Mouse (Mus musculus): ENCODE results near the gene Ap1m2. TPM values are rescaled to one million over a fixed set of nuclear protein-coding genes. Genes with fewer than 3 reads are reported as not detected.

Ap1m2 gene
- polyA plus RNA-seq, 1 experiment, result not detected

DNA sequence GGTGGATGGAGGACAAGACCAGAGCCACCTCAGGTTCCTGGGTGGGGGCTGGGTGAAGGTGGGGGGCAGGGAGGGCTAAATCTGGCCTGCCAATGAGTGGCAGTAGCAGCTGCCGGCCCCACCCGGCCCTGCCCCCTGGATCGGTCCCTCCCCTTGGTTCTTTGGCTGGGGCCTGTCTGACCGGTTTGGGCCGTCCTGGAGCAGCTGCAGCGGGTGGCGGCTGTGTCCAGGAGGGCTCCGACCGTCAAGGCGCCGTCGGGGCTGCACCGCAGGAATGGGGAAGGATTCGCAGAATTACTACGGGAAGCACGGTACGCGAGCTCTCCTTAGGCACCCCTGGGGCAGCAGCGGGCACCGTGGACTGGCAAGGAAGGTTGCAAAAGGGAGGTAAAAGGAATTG is 25.5 kb upstream of the Ap1m2 start:
- Histone ChIP-seq H3K79me2 (ENCODE audit: control insufficient read depth, insufficient read depth) (peaks cover 85% of the 10 kb centered on the region), H3K27me3 (ENCODE audit: control insufficient read depth, insufficient read depth, insufficient read length) (no peaks in the 10 kb centered on the region), H3K36me3 (ENCODE audit: control insufficient read depth, insufficient read depth) (peaks cover 27% of the 10 kb centered on the region), H3K79me3 (ENCODE audit: low read depth) (peaks cover 48% of the 10 kb centered on the region), H3K4me3 (ENCODE audit: insufficient read depth, poor library complexity, severe bottlenecking) (peak overlapping the region; percentile 60), H3ac (ENCODE audit: control insufficient read depth, insufficient read length, low read depth) (peak overlapping the region; percentile 52)
- TF ChIP-seq MYOD1 (IDR thresholded peaks at IDR 0.05; ENCODE audit: control insufficient read depth, insufficient read length, low read depth), result peak; percentile 91
- TF ChIP-seq CEBPB (IDR thresholded peaks at IDR 0.05; ENCODE audit: low read depth), result no peak
- no peak for TF ChIP-seq FOSL1 (IDR thresholded peaks at IDR 0.05; ENCODE audit: insufficient read depth, low read length, poor library complexity, severe bottlenecking)

DNA sequence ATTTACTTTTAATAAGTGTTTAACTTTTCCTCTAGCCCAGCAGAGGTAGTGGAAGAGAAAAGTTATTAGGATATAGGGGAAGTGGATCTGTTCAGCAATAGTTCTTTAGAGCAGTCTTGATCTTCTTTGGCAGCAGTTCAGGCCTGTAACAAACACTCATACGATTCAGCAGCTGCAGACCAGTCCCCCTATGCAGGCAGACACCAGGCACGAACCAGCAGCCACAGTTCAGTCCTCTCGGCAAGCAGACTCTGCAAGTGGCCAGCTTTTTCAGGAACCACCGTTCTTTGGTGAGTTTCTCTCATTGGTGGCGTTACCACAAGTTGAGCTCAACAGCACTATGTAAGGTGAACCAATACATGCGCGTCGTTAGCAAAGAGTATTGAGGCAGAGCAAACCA is 24.4 kb upstream of the Ap1m2 start:
- TF ChIP-seq USF1 (IDR thresholded peaks at IDR 0.05; ENCODE audit: low read depth) (no peak), CEBPB (IDR thresholded peaks at IDR 0.05; ENCODE audit: low read depth) (no peak), MYOG (IDR thresholded peaks at IDR 0.05; ENCODE audit: control insufficient read depth, extremely low read depth, insufficient read length) (no peak), CTCF (IDR thresholded peaks at IDR 0.05; ENCODE audit: control insufficient read depth, insufficient read depth, insufficient read length) (no peak), MYOD1 (IDR thresholded peaks at IDR 0.05; ENCODE audit: control insufficient read depth, insufficient read length, low read depth) (no peak), FOSL1 (IDR thresholded peaks at IDR 0.05; ENCODE audit: insufficient read depth, low read length, poor library complexity, severe bottlenecking) (no peak), MAX (IDR thresholded peaks at IDR 0.05) (no peak)
- Histone ChIP-seq H3K27me3 (ENCODE audit: control insufficient read depth, insufficient read depth, insufficient read length) (no peaks in the 10 kb centered on the region), H3K4me3 (ENCODE audit: insufficient read depth, poor library complexity, severe bottlenecking) (no peak overlapping the region), H3K36me3 (ENCODE audit: control insufficient read depth, insufficient read depth) (peaks cover 16% of the 10 kb centered on the region), H3ac (ENCODE audit: control insufficient read depth, insufficient read length, low read depth) (no peak overlapping the region), H3K79me2 (ENCODE audit: control insufficient read depth, insufficient read depth) (peaks cover 76% of the 10 kb centered on the region), H3K79me3 (ENCODE audit: low read depth) (peaks cover 41% of the 10 kb centered on the region)

DNA sequence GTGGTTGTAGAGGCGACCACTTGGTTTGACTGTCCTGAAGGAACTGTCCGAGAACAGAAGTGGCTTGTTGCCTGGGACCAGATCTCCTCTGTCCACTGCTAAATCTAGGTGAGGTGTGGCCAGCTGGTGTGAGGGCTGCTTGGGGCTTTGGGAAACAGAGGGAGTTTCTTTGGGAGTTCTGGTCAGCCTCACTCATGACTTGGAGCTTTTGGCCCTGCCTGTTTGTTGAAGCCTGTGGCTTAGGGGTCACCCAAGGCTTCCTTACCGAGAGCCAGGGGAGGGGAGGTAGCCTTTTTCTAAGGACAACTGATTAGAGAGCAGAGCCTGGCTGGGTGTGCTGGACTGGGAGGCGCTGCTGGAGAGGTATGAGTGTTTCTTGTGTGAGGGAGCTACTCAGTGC is 23.3 kb upstream of the Ap1m2 start:
- Histone ChIP-seq H3K79me3 (ENCODE audit: low read depth) (peaks cover 36% of the 10 kb centered on the region), H3K4me3 (ENCODE audit: insufficient read depth, poor library complexity, severe bottlenecking) (no peak overlapping the region), H3K79me2 (ENCODE audit: control insufficient read depth, insufficient read depth) (peaks cover 76% of the 10 kb centered on the region), H3K27me3 (ENCODE audit: control insufficient read depth, insufficient read depth, insufficient read length) (no peaks in the 10 kb centered on the region), H3K36me3 (ENCODE audit: control insufficient read depth, insufficient read depth) (peaks cover 6% of the 10 kb centered on the region), H3ac (ENCODE audit: control insufficient read depth, insufficient read length, low read depth) (no peak overlapping the region)
- TF ChIP-seq FOSL1 (IDR thresholded peaks at IDR 0.05; ENCODE audit: insufficient read depth, low read length, poor library complexity, severe bottlenecking) (no peak), MYOD1 (IDR thresholded peaks at IDR 0.05; ENCODE audit: control insufficient read depth, insufficient read length, low read depth) (no peak), MAX (IDR thresholded peaks at IDR 0.05) (no peak), CTCF (IDR thresholded peaks at IDR 0.05; ENCODE audit: control insufficient read depth, insufficient read depth, insufficient read length) (no peak), CEBPB (IDR thresholded peaks at IDR 0.05; ENCODE audit: low read depth) (no peak), MYOG (IDR thresholded peaks at IDR 0.05; ENCODE audit: control insufficient read depth, extremely low read depth, insufficient read length) (no peak), USF1 (IDR thresholded peaks at IDR 0.05; ENCODE audit: low read depth) (no peak)

DNA sequence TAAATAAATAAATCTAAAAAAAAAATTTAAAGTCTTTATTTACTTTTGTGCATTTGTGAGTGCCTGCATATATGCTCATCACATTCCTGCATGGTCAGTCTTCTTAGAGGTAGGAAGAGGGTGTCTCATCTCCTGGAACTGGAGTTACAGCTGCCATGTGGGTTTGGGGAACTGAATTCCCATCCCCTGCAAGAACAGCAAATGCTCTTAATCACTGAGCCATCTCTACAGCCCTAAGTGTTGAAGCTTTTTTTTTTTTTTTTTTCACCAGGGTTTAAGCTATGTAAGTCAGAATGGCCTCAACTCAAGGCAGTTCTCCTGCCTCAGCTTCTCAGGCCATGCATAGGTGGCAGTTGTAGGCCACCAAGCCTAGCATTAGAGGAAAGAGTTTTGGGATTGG is 22.6 kb upstream of the Ap1m2 start:
- Histone ChIP-seq H3ac (ENCODE audit: control insufficient read depth, insufficient read length, low read depth) (no peak overlapping the region), H3K36me3 (ENCODE audit: control insufficient read depth, insufficient read depth) (peaks cover 1% of the 10 kb centered on the region), H3K79me2 (ENCODE audit: control insufficient read depth, insufficient read depth) (peaks cover 76% of the 10 kb centered on the region), H3K27me3 (ENCODE audit: control insufficient read depth, insufficient read depth, insufficient read length) (no peaks in the 10 kb centered on the region), H3K4me3 (ENCODE audit: insufficient read depth, poor library complexity, severe bottlenecking) (no peak overlapping the region), H3K79me3 (ENCODE audit: low read depth) (peaks cover 38% of the 10 kb centered on the region)
- no peak for TF ChIP-seq MAX (IDR thresholded peaks at IDR 0.05)
- TF ChIP-seq CEBPB (IDR thresholded peaks at IDR 0.05; ENCODE audit: low read depth), result no peak
- TF ChIP-seq FOSL1 (IDR thresholded peaks at IDR 0.05; ENCODE audit: insufficient read depth, low read length, poor library complexity, severe bottlenecking), result no peak
- no peak for TF ChIP-seq CTCF (IDR thresholded peaks at IDR 0.05; ENCODE audit: control insufficient read depth, insufficient read depth, insufficient read length)
- TF ChIP-seq MYOD1 (IDR thresholded peaks at IDR 0.05; ENCODE audit: control insufficient read depth, insufficient read length, low read depth), result no peak
- no peak for TF ChIP-seq MYOG (IDR thresholded peaks at IDR 0.05; ENCODE audit: control insufficient read depth, extremely low read depth, insufficient read length)
- no peak for TF ChIP-seq USF1 (IDR thresholded peaks at IDR 0.05; ENCODE audit: low read depth)

DNA sequence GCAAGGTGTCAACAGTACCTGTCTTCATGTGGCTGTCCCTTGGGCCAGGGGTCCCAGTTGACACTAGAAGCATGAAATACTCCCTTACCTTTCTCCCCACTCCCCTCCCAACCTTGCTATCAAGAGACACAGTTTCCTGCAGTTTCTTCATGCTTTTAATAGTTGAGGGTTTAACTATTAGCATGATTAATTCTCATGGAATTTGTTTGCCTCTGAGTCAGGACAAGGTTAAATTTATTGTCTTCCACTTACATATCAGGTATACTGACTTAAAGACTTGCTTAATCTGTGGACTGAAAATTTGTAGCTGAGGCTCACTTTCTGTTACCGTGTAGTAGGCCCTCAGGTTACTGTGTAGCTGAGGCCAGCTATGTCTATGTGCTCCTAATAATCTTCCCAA is 21.4 kb upstream of the Ap1m2 start:
- Histone ChIP-seq H3K36me3 (ENCODE audit: control insufficient read depth, insufficient read depth) (no peaks in the 10 kb centered on the region), H3K27me3 (ENCODE audit: control insufficient read depth, insufficient read depth, insufficient read length) (no peaks in the 10 kb centered on the region), H3K79me3 (ENCODE audit: low read depth) (peaks cover 30% of the 10 kb centered on the region), H3ac (ENCODE audit: control insufficient read depth, insufficient read length, low read depth) (peak overlapping the region; percentile 4), H3K4me3 (ENCODE audit: insufficient read depth, poor library complexity, severe bottlenecking) (no peak overlapping the region), H3K79me2 (ENCODE audit: control insufficient read depth, insufficient read depth) (peaks cover 76% of the 10 kb centered on the region)
- TF ChIP-seq CTCF (IDR thresholded peaks at IDR 0.05; ENCODE audit: control insufficient read depth, insufficient read depth, insufficient read length), result no peak
- no peak for TF ChIP-seq USF1 (IDR thresholded peaks at IDR 0.05; ENCODE audit: low read depth)
- no peak for TF ChIP-seq MYOG (IDR thresholded peaks at IDR 0.05; ENCODE audit: control insufficient read depth, extremely low read depth, insufficient read length)
- TF ChIP-seq CEBPB (IDR thresholded peaks at IDR 0.05; ENCODE audit: low read depth), result peak; percentile 54
- TF ChIP-seq FOSL1 (IDR thresholded peaks at IDR 0.05; ENCODE audit: insufficient read depth, low read length, poor library complexity, severe bottlenecking), result peak; percentile 38
